Mouse (Mus musculus): ENCODE measurements around the gene Dnah8. TPM values are rescaled to one million over a fixed set of nuclear protein-coding genes. Genes with fewer than 3 reads are reported as not detected.

Gene Dnah8
- polyA plus RNA-seq, 1 experiment from 2014 or later = 3.0 TPM

GRCm38 (mm10) chr17:30605001-30605400, 19.2 kb upstream of the Dnah8 start:
- Histone ChIP-seq H3K36me3 (ENCODE audit: control insufficient read depth, insufficient read depth, low read length) (peaks cover 21% of the 10 kb centered on the region), H3K4me2 (no peak overlapping the region), H3K27ac (ENCODE audit: low read depth, low read length) (no peak overlapping the region), H3K27me3 (ENCODE audit: control insufficient read depth, insufficient read depth, low read length) (no peaks in the 10 kb centered on the region), H3K9ac (ENCODE audit: low read depth, low read length) (no peak overlapping the region), H3K4me1 (ENCODE audit: control insufficient read depth, insufficient read depth, low read length) (peaks cover 10% of the 10 kb centered on the region; the same call in 1 of the 2 replicates), H3K4me3 (ENCODE audit: low read depth, low read length) (no peak overlapping the region), H3K9me3 (replicated peaks; ENCODE audit: control insufficient read depth, low read length) (no peaks in the 10 kb centered on the region)
- WGBS (ENCODE audit: insufficient replicate concordance) = 92% methylated on average over 5 of the region's 5 CpGs
- ATAC-seq (replicated peaks; ENCODE audit: insufficient number of reproducible peaks, low FRiP score, low TSS enrichment) = no peak

- no peak overlapping the region for H3K9ac ChIP-seq (ENCODE audit: low read depth, low read length)
- peaks cover 19% of the 10 kb centered on the region for H3K36me3 ChIP-seq (ENCODE audit: control insufficient read depth, insufficient read depth, low read length)
- no peak for ATAC-seq (replicated peaks; ENCODE audit: insufficient number of reproducible peaks, low FRiP score, low TSS enrichment)
- H3K4me3 ChIP-seq (ENCODE audit: low read depth, low read length) = no peak overlapping the region
- 90% methylated on average over 11 of the region's 11 CpGs for WGBS (ENCODE audit: insufficient replicate concordance)
- H3K9me3 ChIP-seq (replicated peaks; ENCODE audit: control insufficient read depth, low read length) = no peaks in the 10 kb centered on the region
- no peak overlapping the region for H3K4me2 ChIP-seq
- peaks cover 11% of the 10 kb centered on the region; the same call in 1 of the 2 replicates for H3K4me1 ChIP-seq (ENCODE audit: control insufficient read depth, insufficient read depth, low read length)
- H3K27ac ChIP-seq (ENCODE audit: low read depth, low read length) = no peak overlapping the region
- no peaks in the 10 kb centered on the region for H3K27me3 ChIP-seq (ENCODE audit: control insufficient read depth, insufficient read depth, low read length)
These were observed 17.9 kb upstream of the Dnah8 start for GRCm38 (mm10) chr17:30606206-30606605.

- Histone ChIP-seq H3K27me3 (ENCODE audit: control insufficient read depth, insufficient read depth, low read length) (no peaks in the 10 kb centered on the region), H3K4me1 (ENCODE audit: control insufficient read depth, insufficient read depth, low read length) (peaks cover 15% of the 10 kb centered on the region; the same call in 1 of the 2 replicates), H3K9me3 (replicated peaks; ENCODE audit: control insufficient read depth, low read length) (no peaks in the 10 kb centered on the region), H3K9ac (ENCODE audit: low read depth, low read length) (no peak overlapping the region), H3K27ac (ENCODE audit: low read depth, low read length) (no peak overlapping the region), H3K4me2 (no peak overlapping the region), H3K36me3 (ENCODE audit: control insufficient read depth, insufficient read depth, low read length) (peaks cover 19% of the 10 kb centered on the region), H3K4me3 (ENCODE audit: low read depth, low read length) (no peak overlapping the region)
- ATAC-seq (replicated peaks; ENCODE audit: insufficient number of reproducible peaks, low FRiP score, low TSS enrichment) = no peak
- 93% methylated on average over 8 of the region's 8 CpGs for WGBS (ENCODE audit: insufficient replicate concordance)
These were observed 17.5 kb upstream of the Dnah8 start for GRCm38 (mm10) chr17:30606634-30607081.

- no peak overlapping the region for H3K27ac ChIP-seq (ENCODE audit: low read depth, low read length)
- WGBS (ENCODE audit: insufficient replicate concordance) = 92% methylated on average over 7 of the region's 7 CpGs
- no peak for ATAC-seq (replicated peaks; ENCODE audit: insufficient number of reproducible peaks, low FRiP score, low TSS enrichment)
- no peak overlapping the region for H3K4me2 ChIP-seq
- H3K9me3 ChIP-seq (replicated peaks; ENCODE audit: control insufficient read depth, low read length) = no peaks in the 10 kb centered on the region
- no peak overlapping the region for H3K4me3 ChIP-seq (ENCODE audit: low read depth, low read length)
- no peak overlapping the region for H3K9ac ChIP-seq (ENCODE audit: low read depth, low read length)
- peaks cover 15% of the 10 kb centered on the region; the same call in 1 of the 2 replicates for H3K4me1 ChIP-seq (ENCODE audit: control insufficient read depth, insufficient read depth, low read length)
- no peaks in the 10 kb centered on the region for H3K27me3 ChIP-seq (ENCODE audit: control insufficient read depth, insufficient read depth, low read length)
- H3K36me3 ChIP-seq (ENCODE audit: control insufficient read depth, insufficient read depth, low read length) = peaks cover 13% of the 10 kb centered on the region
These were observed 16.8 kb upstream of the Dnah8 start for GRCm38 (mm10) chr17:30607330-30607729.

GRCm38 (mm10) chr17:30607909-30608495, 16.2 kb upstream of the Dnah8 start:
- H3K4me3 ChIP-seq (ENCODE audit: low read depth, low read length) = no peak overlapping the region
- peaks cover 15% of the 10 kb centered on the region; the same call in 1 of the 2 replicates for H3K4me1 ChIP-seq (ENCODE audit: control insufficient read depth, insufficient read depth, low read length)
- WGBS (ENCODE audit: insufficient replicate concordance) = 82% methylated on average over 8 of the region's 8 CpGs
- no peak overlapping the region for H3K27ac ChIP-seq (ENCODE audit: low read depth, low read length)
- H3K9ac ChIP-seq (ENCODE audit: low read depth, low read length) = no peak overlapping the region
- H3K4me2 ChIP-seq = no peak overlapping the region
- no peaks in the 10 kb centered on the region for H3K9me3 ChIP-seq (replicated peaks; ENCODE audit: control insufficient read depth, low read length)
- ATAC-seq (replicated peaks; ENCODE audit: insufficient number of reproducible peaks, low FRiP score, low TSS enrichment) = no peak
- H3K36me3 ChIP-seq (ENCODE audit: control insufficient read depth, insufficient read depth, low read length) = peaks cover 6% of the 10 kb centered on the region
- no peaks in the 10 kb centered on the region for H3K27me3 ChIP-seq (ENCODE audit: control insufficient read depth, insufficient read depth, low read length)

DNA sequence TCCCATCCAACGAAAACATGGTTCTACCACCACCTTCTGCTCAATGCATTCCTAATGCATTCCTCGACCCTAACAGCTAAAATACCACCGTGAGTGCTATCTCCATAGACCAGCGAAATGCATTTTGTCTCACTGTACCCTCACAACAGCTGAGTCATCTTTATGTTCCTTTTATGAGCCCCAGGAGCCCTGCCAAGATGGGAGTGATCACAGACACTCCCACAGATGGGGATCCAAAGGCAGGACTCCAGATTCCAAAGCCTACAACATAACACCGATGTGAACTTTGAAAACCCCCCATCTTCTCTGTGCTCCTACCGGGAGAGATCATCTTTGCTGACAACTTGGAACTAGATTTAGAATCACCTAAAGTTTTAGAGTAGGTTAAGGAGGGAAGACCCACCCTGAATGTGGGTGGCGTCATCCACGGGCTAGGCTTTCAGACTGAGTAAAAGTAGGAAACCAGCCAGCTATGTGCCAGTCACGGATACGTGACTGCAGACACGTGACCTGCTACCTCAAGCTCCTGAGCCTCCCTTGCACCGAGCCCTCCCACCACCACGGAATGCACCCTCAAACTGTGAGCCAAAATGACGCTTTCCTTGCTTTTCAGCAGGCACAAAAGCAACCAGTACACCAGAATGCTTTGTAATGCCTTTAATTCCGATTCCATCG, 14.7 kb upstream of the Dnah8 start:
- no peaks in the 10 kb centered on the region for H3K9me3 ChIP-seq (replicated peaks; ENCODE audit: control insufficient read depth, low read length)
- no peak overlapping the region for H3K9ac ChIP-seq (ENCODE audit: low read depth, low read length)
- no peak for ATAC-seq (replicated peaks; ENCODE audit: insufficient number of reproducible peaks, low FRiP score, low TSS enrichment)
- H3K36me3 ChIP-seq (ENCODE audit: control insufficient read depth, insufficient read depth, low read length) = no peaks in the 10 kb centered on the region
- no peak overlapping the region for H3K4me3 ChIP-seq (ENCODE audit: low read depth, low read length)
- WGBS (ENCODE audit: insufficient replicate concordance) = 76% methylated on average over 16 of the region's 16 CpGs
- H3K27me3 ChIP-seq (ENCODE audit: control insufficient read depth, insufficient read depth, low read length) = no peaks in the 10 kb centered on the region
- H3K4me2 ChIP-seq = no peak overlapping the region
- no peak overlapping the region for H3K27ac ChIP-seq (ENCODE audit: low read depth, low read length)
- H3K4me1 ChIP-seq (ENCODE audit: control insufficient read depth, insufficient read depth, low read length) = peaks cover 15% of the 10 kb centered on the region; the same call in 1 of the 2 replicates

- Histone ChIP-seq H3K9me3 (replicated peaks; ENCODE audit: control insufficient read depth, low read length) (no peaks in the 10 kb centered on the region), H3K9ac (ENCODE audit: low read depth, low read length) (no peak overlapping the region), H3K4me3 (ENCODE audit: low read depth, low read length) (no peak overlapping the region), H3K27ac (ENCODE audit: low read depth, low read length) (no peak overlapping the region), H3K27me3 (ENCODE audit: control insufficient read depth, insufficient read depth, low read length) (no peaks in the 10 kb centered on the region), H3K36me3 (ENCODE audit: control insufficient read depth, insufficient read depth, low read length) (no peaks in the 10 kb centered on the region), H3K4me2 (no peak overlapping the region), H3K4me1 (ENCODE audit: control insufficient read depth, insufficient read depth, low read length) (peaks cover 15% of the 10 kb centered on the region; the same call in 1 of the 2 replicates)
- WGBS (ENCODE audit: insufficient replicate concordance) = 87% methylated on average over 5 of the region's 5 CpGs
- ATAC-seq (replicated peaks; ENCODE audit: insufficient number of reproducible peaks, low FRiP score, low TSS enrichment) = no peak
These were observed 14.2 kb upstream of the Dnah8 start for GRCm38 (mm10) chr17:30609980-30610307.

GRCm38 (mm10) chr17:30610739-30611138, 13.4 kb upstream of the Dnah8 start:
- Histone ChIP-seq H3K27ac (ENCODE audit: low read depth, low read length) (no peak overlapping the region), H3K4me3 (ENCODE audit: low read depth, low read length) (no peak overlapping the region), H3K36me3 (ENCODE audit: control insufficient read depth, insufficient read depth, low read length) (no peaks in the 10 kb centered on the region), H3K4me2 (no peak overlapping the region; the same call in 1 of the 2 replicates), H3K27me3 (ENCODE audit: control insufficient read depth, insufficient read depth, low read length) (no peaks in the 10 kb centered on the region), H3K9me3 (replicated peaks; ENCODE audit: control insufficient read depth, low read length) (no peaks in the 10 kb centered on the region), H3K9ac (ENCODE audit: low read depth, low read length) (no peak overlapping the region), H3K4me1 (ENCODE audit: control insufficient read depth, insufficient read depth, low read length) (peaks cover 15% of the 10 kb centered on the region; the same call in 1 of the 2 replicates)
- no peak for ATAC-seq (replicated peaks; ENCODE audit: insufficient number of reproducible peaks, low FRiP score, low TSS enrichment)
- 84% methylated on average over 1 of the region's 1 CpGs for WGBS (ENCODE audit: insufficient replicate concordance)
